Mouse (Mus musculus): ENCODE results near the gene Pin1rt1. TPM values are rescaled to one million over a fixed set of nuclear protein-coding genes. Genes with fewer than 3 reads are reported as not detected.
A peak's percentile ranks its signal among the peaks of the same experiment; 100 is the strongest.

The Pin1rt1 gene
- polyA plus RNA-seq (2016; fragmentation: Nextera tagmentation; extraction: Ambion mirVana) = 0.18 TPM in 1 of 2 replicates, not detected in the other

GRCm38 (mm10) chr2:104716279-104716678, at the start of gene Pin1rt1:
Gene Pin1rt1 (minus strand): TSS chr2:104716379.
- H3K4me2 ChIP-seq (replicated peaks) = no peak within 1 kb of the TSS
- no peaks in the 10 kb centered on the region for H3K9me3 ChIP-seq (replicated peaks)
- no peak within 1 kb of the TSS for H3K27ac ChIP-seq
- peaks cover under 1% of the 10 kb centered on the region for H3K4me1 ChIP-seq
- no peak for ATAC-seq (ENCODE audit: low FRiP score)
- H3K27me3 ChIP-seq = peaks cover 6% of the 10 kb centered on the region; the same call in 1 of the 2 replicates
- H3K9ac ChIP-seq = no peak within 1 kb of the TSS
- H3K4me3 ChIP-seq = no peak within 1 kb of the TSS
- no peaks in the 10 kb centered on the region for H3K36me3 ChIP-seq
- WGBS = 89% methylated on average over 4 of the region's 4 CpGs

DNA sequence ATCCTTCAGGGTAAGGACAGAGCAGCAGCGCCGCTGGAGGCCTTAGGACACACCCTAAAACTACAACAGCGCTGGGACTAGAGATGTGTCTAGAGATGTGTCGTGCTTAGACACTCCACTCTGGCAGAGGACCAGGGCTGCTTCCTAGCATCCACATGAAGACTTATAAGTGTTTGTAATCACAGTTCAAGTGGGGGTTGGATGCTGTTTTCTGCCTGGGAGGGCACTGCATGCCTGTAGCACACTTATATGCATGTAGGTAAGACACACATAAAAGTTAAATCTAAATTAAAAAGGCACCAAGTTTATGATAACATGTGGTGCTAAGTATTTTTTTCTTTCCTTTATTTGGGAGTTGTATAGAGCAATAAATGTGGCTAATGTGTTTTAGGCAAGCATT, 47.8 kb upstream of the Pin1rt1 start:
- Histone ChIP-seq H3K4me3 (no peak overlapping the region), H3K27ac (no peak overlapping the region), H3K27me3 (no peaks in the 10 kb centered on the region), H3K9ac (no peak overlapping the region), H3K9me3 (replicated peaks) (no peaks in the 10 kb centered on the region), H3K4me2 (replicated peaks) (no peak overlapping the region), H3K4me1 (no peaks in the 10 kb centered on the region), H3K36me3 (peaks cover 43% of the 10 kb centered on the region)
- no peak for ATAC-seq (ENCODE audit: low FRiP score)
- 95% methylated on average over 4 of the region's 4 CpGs for WGBS

DNA sequence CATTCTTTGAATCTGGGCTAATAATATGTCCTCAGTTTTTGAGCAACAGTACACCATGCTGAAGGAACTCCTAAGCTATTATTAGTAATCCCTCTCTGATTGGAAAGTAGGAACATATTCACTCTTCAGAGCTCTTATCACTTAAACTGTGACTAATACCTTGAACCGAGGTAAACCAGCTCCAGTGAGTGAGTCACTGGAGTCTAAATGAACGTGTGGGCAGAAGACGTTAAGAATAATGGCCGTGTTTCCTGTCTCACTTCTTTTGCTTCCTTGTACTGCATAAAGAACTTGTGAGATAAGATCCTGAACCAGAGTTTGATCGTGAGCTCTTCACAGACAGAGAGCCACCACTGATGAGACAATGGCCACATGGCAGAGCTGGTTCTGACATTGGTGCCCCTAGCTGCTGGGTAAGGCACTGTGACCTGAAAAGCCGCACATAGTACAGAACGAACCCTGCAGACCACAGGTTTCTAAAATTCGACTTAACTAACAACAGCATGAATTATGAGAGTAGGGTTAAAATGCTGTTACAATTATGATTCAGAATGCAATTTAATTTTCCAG, 47.0 kb upstream of the Pin1rt1 start:
- H3K27me3 ChIP-seq = no peaks in the 10 kb centered on the region
- H3K9ac ChIP-seq = no peak overlapping the region
- H3K27ac ChIP-seq = no peak overlapping the region
- 89% methylated on average over 8 of the region's 8 CpGs for whole genome bisulfite sequencing
- H3K4me1 ChIP-seq = 0 out of 2 replicates have a peak, but pooled peaks cover under 1% of the 10 kb centered on the region
- ATAC-seq (ENCODE audit: low FRiP score) = no peak
- peaks cover 38% of the 10 kb centered on the region for H3K36me3 ChIP-seq
- no peak overlapping the region for H3K4me2 ChIP-seq (replicated peaks)
- no peak overlapping the region for H3K4me3 ChIP-seq
- H3K9me3 ChIP-seq (replicated peaks) = no peaks in the 10 kb centered on the region

GRCm38 (mm10) chr2:104750611-104751010, 34.4 kb upstream of the Pin1rt1 start:
- H3K27me3 ChIP-seq = no peaks in the 10 kb centered on the region
- no peak for ATAC-seq (ENCODE audit: low FRiP score)
- H3K9me3 ChIP-seq (replicated peaks) = no peaks in the 10 kb centered on the region
- H3K36me3 ChIP-seq = peaks cover 4% of the 10 kb centered on the region; the same call in 1 of the 2 replicates
- no peaks in the 10 kb centered on the region for H3K4me1 ChIP-seq
- WGBS = 55% methylated on average over 3 of the region's 3 CpGs
- H3K27ac ChIP-seq = no peak overlapping the region
- H3K4me2 ChIP-seq (replicated peaks) = no peak overlapping the region
- no peak overlapping the region for H3K4me3 ChIP-seq
- H3K9ac ChIP-seq = no peak overlapping the region

DNA sequence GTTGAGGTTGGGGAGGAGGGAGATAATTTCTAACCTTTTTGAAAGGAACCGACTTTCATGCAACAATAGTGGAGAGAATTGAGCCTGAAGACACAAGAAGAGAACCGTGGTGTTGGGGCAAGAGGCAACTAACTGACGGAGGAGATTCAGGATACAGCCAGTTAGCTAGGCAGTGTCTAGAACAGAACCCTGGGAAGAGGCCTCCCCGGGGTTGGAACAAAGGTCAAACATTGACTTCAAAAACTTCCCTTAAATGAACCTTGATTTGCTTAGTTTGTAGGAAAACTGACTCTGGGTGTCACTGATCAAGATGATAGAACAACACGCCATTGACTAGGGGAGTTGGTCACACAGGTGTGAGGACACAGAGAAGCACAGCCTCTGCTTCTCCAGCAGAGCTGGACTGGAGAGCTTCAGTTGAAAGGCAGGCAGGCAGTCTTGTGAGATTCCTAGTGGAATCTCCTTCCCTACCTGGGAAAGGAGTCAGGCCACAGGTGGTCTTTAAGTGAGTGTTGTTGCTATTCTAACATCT, 32.5 kb upstream of the Pin1rt1 start:
- 74% methylated on average over 5 of the region's 5 CpGs for WGBS
- Histone ChIP-seq H3K4me3 (no peak overlapping the region), H3K27me3 (peaks cover 3% of the 10 kb centered on the region; the same call in 1 of the 2 replicates), H3K4me2 (replicated peaks) (no peak overlapping the region), H3K36me3 (peaks cover 4% of the 10 kb centered on the region; the same call in 1 of the 2 replicates), H3K9me3 (replicated peaks) (no peaks in the 10 kb centered on the region), H3K27ac (no peak overlapping the region), H3K4me1 (no peaks in the 10 kb centered on the region), H3K9ac (no peak overlapping the region)
- ATAC-seq (ENCODE audit: low FRiP score) = no peak

DNA sequence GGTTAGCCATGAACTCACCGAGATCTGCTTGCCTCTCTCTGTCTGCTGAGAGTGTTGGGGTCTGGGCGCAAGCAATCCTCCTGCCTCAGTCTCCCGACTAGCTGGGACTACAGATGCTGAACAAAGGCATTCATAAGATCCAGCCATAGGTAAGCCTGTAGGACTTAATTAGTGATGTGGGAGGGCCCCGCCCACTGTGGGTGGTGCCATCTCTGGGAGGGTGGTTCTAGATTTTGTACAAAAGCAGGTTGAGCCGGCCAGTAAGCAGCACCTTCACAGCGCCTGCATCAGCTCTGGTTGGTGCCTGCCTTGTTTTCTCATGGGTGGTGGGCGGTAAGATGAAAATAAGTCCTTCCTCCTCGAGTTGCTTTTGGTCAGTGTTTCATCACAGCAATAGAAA, 30.1 kb upstream of the Pin1rt1 start:
- Histone ChIP-seq H3K4me2 (replicated peaks) (no peak overlapping the region), H3K27ac (no peak overlapping the region), H3K4me3 (no peak overlapping the region), H3K9ac (no peak overlapping the region), H3K27me3 (peaks cover 26% of the 10 kb centered on the region), H3K9me3 (replicated peaks) (no peaks in the 10 kb centered on the region), H3K4me1 (peaks cover 11% of the 10 kb centered on the region), H3K36me3 (no peaks in the 10 kb centered on the region)
- no peak for ATAC-seq (ENCODE audit: low FRiP score)
- WGBS = 57% methylated on average over 8 of the region's 8 CpGs

DNA sequence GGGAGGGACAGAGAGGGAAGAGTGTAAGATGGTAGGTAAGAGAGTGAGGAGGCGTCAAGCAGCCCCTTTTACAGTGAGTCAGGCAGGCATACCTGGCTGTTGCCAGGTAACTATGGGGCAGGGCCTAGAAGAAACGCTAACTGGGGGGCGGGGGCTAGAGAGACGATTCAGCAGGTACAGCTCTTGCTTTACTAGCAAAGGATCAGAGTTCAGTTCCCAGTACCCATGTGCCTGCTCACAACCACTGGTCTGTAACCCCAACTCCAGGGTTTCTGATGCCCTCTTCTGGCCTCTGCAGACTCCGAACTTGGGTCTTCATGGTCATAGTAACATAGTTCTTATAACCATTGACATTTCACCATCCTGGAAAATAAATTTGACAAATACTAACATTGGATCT, 27.8 kb upstream of the Pin1rt1 start:
- Histone ChIP-seq H3K27ac (no peak overlapping the region), H3K27me3 (peaks cover 39% of the 10 kb centered on the region), H3K4me2 (replicated peaks) (no peak overlapping the region), H3K9ac (no peak overlapping the region), H3K9me3 (replicated peaks) (no peaks in the 10 kb centered on the region), H3K36me3 (no peaks in the 10 kb centered on the region), H3K4me1 (peaks cover 11% of the 10 kb centered on the region), H3K4me3 (no peak overlapping the region)
- ATAC-seq (ENCODE audit: low FRiP score) = no peak
- 48% methylated on average over 5 of the region's 5 CpGs for WGBS

DNA sequence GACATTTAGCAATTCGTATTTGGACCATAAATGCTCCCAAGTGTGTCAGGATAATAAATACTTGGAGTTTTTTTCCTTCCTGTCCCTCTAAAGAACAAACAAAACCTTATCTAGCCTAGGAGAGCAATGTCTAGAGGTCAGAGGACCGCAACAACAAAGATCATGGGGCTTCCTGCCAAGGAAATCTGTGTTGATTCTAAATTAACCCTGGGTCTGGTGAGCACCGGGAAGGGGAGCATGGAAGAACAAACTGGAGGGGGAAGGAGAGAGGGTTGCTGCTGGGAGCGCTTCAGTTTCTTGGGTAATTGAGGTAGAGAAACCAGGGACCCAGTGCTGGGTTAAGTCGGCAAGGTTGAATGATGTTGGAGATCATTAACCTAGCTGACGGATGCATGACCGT, 27.0 kb upstream of the Pin1rt1 start:
- Histone ChIP-seq H3K9me3 (replicated peaks) (no peaks in the 10 kb centered on the region), H3K27me3 (peaks cover 39% of the 10 kb centered on the region), H3K9ac (peak overlapping the region; percentile 67), H3K4me2 (replicated peaks) (peak overlapping the region; percentile 96), H3K36me3 (no peaks in the 10 kb centered on the region), H3K4me3 (peak overlapping the region; percentile 64), H3K4me1 (peaks cover 11% of the 10 kb centered on the region), H3K27ac (no peak overlapping the region)
- 8% methylated on average over 7 of the region's 7 CpGs for WGBS
- 0 out of 2 replicates have a peak, but pooled peaks have one; percentile 4 for ATAC-seq (ENCODE audit: low FRiP score)

- Histone ChIP-seq H3K9ac (peak within 1 kb of the TSS; percentile 67), H3K27me3 (peaks cover 39% of the 10 kb centered on the region), H3K36me3 (no peaks in the 10 kb centered on the region), H3K4me1 (peaks cover 11% of the 10 kb centered on the region), H3K4me2 (replicated peaks) (peak within 1 kb of the TSS; percentile 96), H3K4me3 (peak within 1 kb of the TSS; percentile 64), H3K27ac (no peak within 1 kb of the TSS), H3K9me3 (replicated peaks) (no peaks in the 10 kb centered on the region)
- peak; percentile 89 for ATAC-seq (ENCODE audit: low FRiP score)
- under 1% methylated on average over 31 of the region's 31 CpGs for WGBS
Measured at GRCm38 (mm10) chr2:104742741-104743064, 26.5 kb upstream of the Pin1rt1 start, which contains the start of gene Depdc7. Gene Depdc7 (minus strand): TSS chr2:104742878.

DNA sequence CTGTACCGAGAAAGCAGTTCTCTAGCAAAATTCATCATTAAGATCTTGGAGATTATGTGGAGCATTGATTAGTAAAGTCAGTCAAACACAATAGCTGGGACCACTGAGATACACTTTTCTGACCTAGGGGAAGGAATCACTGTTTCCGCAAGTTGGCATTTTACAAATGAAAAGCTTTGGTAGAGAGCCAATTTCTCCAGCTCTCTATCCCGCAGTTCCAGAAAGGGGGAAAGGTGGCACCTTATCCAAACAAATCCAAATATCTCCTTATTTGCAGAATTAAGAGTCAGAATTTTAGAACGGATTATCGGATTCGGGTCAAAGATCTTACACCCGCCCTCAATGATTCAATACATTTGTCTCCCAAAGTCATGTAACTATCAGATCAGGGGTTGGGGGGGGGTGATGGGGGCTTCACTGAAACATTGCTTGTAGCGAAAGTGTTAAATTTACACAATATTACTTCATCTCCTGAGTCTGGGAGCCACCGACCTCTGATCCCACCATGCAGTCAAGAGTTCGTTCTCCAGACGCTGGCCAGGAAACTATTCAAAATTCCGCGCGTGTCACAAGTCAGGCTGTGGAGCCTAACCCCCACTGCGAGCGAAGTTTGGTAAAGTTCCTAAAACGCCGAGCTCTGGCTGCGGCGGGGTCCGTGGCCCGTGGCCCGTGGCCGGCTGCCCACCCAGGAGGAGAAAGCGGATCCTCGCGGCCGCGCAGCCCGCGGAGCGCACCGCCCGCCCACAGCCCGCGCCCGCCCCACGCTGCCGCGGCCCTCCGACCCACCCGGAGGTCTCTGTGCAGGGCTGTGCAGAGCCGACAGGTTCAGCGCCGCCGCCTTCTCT, 25.9 kb upstream of the Pin1rt1 start:
- H3K9ac ChIP-seq = peak overlapping the region; percentile 67
- peaks cover 11% of the 10 kb centered on the region for H3K4me1 ChIP-seq
- peaks cover 39% of the 10 kb centered on the region for H3K27me3 ChIP-seq
- peak overlapping the region; percentile 64 for H3K4me3 ChIP-seq
- 5% methylated on average over 42 of the region's 46 CpGs for WGBS
- no peaks in the 10 kb centered on the region for H3K36me3 ChIP-seq
- peak; percentile 44 for ATAC-seq (ENCODE audit: low FRiP score)
- no peaks in the 10 kb centered on the region for H3K9me3 ChIP-seq (replicated peaks)
- no peak overlapping the region for H3K27ac ChIP-seq
- peak overlapping the region; percentile 96 for H3K4me2 ChIP-seq (replicated peaks)

DNA sequence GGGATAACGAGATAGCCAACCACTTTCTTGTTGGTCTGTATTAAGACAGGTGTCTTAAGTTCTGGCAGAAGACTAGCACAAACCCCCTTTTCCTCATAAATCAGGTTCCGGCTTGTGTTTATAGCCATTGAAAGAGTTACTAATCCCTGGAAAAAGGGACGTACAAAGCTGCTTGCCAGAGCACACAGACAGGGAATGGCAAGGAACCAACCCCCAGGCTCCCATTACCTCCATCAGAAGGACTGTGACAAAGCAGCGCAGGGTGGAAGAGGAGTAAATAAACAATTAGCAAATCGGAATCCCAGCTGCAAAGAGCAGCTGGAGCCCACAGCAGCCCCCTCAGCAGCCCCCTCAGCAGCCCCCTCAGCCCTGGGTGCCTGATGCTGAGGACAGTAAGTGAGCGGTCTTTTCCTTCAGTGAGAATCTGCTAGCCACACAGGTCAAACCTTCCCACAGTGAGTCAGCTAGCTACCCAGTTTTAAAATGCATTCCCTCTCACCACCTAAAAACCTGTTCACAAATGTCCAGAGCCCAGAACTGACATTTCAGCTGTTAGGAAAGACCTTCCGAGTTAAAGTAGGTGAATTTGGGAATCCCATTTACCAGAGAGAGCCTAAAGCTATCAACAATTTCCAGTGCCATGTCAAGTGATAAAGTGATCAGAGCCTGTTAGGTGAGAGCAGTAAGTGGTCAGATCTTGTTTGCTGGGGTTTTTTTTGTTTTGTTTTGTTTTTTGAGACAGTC, 25.0 kb upstream of the Pin1rt1 start:
- no peak overlapping the region for H3K4me3 ChIP-seq
- no peaks in the 10 kb centered on the region for H3K9me3 ChIP-seq (replicated peaks)
- WGBS = 37% methylated on average over 7 of the region's 7 CpGs
- peaks cover 11% of the 10 kb centered on the region for H3K4me1 ChIP-seq
- H3K9ac ChIP-seq = no peak overlapping the region
- H3K4me2 ChIP-seq (replicated peaks) = no peak overlapping the region
- H3K27me3 ChIP-seq = peaks cover 39% of the 10 kb centered on the region
- H3K27ac ChIP-seq = no peak overlapping the region
- no peaks in the 10 kb centered on the region for H3K36me3 ChIP-seq
- no peak for ATAC-seq (ENCODE audit: low FRiP score)

All from hindbrain, embryonic 12.5 days (tissue).